13 mouse cellular contexts compared by ENCODE assay signal in genomic region chr16:31034051-31034450, GRCm38 (mm10). TPM values are rescaled to one million over a fixed set of nuclear protein-coding genes. Genes with fewer than 3 reads are reported as not detected.
DNase-seq lines count a peak whose midpoint lies in the region; ATAC-seq and TF ChIP-seq lines count a peak whose summit lies in the region.
"Had no signal": no experiment of that assay in that cellular context is flagged by ENCODE, and none has a peak within 500 bp of the region (broad histone marks: within the 10 kb centered on the region; RNA-seq: fewer than 3 reads in every experiment).

No protein-coding gene starts in this region.

- peaks cover 26% of the 10 kb centered on the region for H3K4me1 ChIP-seq in heart, postnatal 0 days (ENCODE audit: control insufficient read depth, insufficient read depth)
- peaks cover 27% of the 10 kb centered on the region for H3K4me1 ChIP-seq in heart, embryonic 11.5 days (ENCODE audit: control insufficient read depth, insufficient read depth, low read length)
- H3K4me1 ChIP-seq in embryonic facial prominence, embryonic 10.5 days, result peaks cover 45% of the 10 kb centered on the region
- peaks cover 21% of the 10 kb centered on the region for H3K4me1 ChIP-seq in midbrain, embryonic 13.5 days (replicated peaks)

- no peak for TF ChIP-seq EP300 in heart, postnatal 0 days (IDR thresholded peaks at IDR 0.05; ENCODE audit: low read depth)

- no peaks in the 10 kb centered on the region for H3K27me3 ChIP-seq in heart, postnatal 0 days (ENCODE audit: control insufficient read depth, insufficient read depth, low read length)
- H3K27me3 ChIP-seq in heart, embryonic 11.5 days (ENCODE audit: control insufficient read depth, insufficient read depth, low read length), result no peaks in the 10 kb centered on the region
- H3K27me3 ChIP-seq in embryonic facial prominence, embryonic 10.5 days (replicated peaks; ENCODE audit: low read depth, poor library complexity, severe bottlenecking), result no peaks in the 10 kb centered on the region
- no peaks in the 10 kb centered on the region for H3K27me3 ChIP-seq in midbrain, embryonic 13.5 days
- H3K27me3 ChIP-seq: CH12.LX, Patski had no signal

- H3K27ac ChIP-seq in heart, postnatal 0 days (ENCODE audit: low read depth), result 0 out of 2 replicates have a peak overlapping the region, but pooled peaks have one; percentile 9
- no peak overlapping the region for H3K27ac ChIP-seq in heart, embryonic 11.5 days (ENCODE audit: low read depth, low read length)
- H3K27ac ChIP-seq in embryonic facial prominence, embryonic 10.5 days (replicated peaks), result peak overlapping the region; percentile 51; the same call in 1 of the 2 replicates
- H3K27ac ChIP-seq in midbrain, embryonic 13.5 days, result peak overlapping the region; percentile 54; the same call in 1 of the 2 replicates
- H3K27ac ChIP-seq: limb, embryonic 10.5 days had no signal

- no peaks in the 10 kb centered on the region for H3K36me3 ChIP-seq in heart, postnatal 0 days (replicated peaks; ENCODE audit: control insufficient read depth, insufficient read depth, low read length)
- no peaks in the 10 kb centered on the region for H3K36me3 ChIP-seq in heart, embryonic 11.5 days (ENCODE audit: control insufficient read depth, insufficient read depth, low read length)
- H3K36me3 ChIP-seq in embryonic facial prominence, embryonic 10.5 days (replicated peaks), result no peaks in the 10 kb centered on the region
- H3K36me3 ChIP-seq in midbrain, embryonic 13.5 days, result no peaks in the 10 kb centered on the region
- H3K36me3 ChIP-seq: limb, embryonic 10.5 days had no signal

- no peak overlapping the region for H3K4me3 ChIP-seq in heart, postnatal 0 days (ENCODE audit: low read depth, low read length)
- no peak overlapping the region for H3K4me3 ChIP-seq in heart, embryonic 11.5 days (ENCODE audit: low read depth, low read length)
- no peak overlapping the region for H3K4me3 ChIP-seq in embryonic facial prominence, embryonic 10.5 days
- no peak overlapping the region for H3K4me3 ChIP-seq in midbrain, embryonic 13.5 days (replicated peaks)
- H3K4me3 ChIP-seq: limb, embryonic 10.5 days had no signal

- TF ChIP-seq CTCF in heart, postnatal 0 days (IDR thresholded peaks at IDR 0.05; ENCODE audit: low read depth), result no peak

- no peak for DNase-seq in heart, postnatal 0 days (ENCODE audit: low spot score)
- DNase-seq in embryo, embryonic 10 days (ENCODE audit: low spot score), result peak; percentile 49
- DNase-seq in embryonic facial prominence, embryonic 10.5 days (ENCODE audit: low spot score), result no peak
- DNase-seq in gastrocnemius, postnatal 36 days, result no peak
- DNase-seq in urinary bladder, adult 18-20 months (ENCODE audit: low spot score in 2 of 2), result no peak
- DNase-seq: adrenal gland, adult 2 months; lung, postnatal 36 days; right cerebral cortex, postnatal 4 days had no signal

- H3K9ac ChIP-seq in heart, postnatal 0 days (replicated peaks; ENCODE audit: low read depth, low read length), result no peak overlapping the region
- H3K9ac ChIP-seq in heart, embryonic 11.5 days (ENCODE audit: low read depth, low read length), result no peak overlapping the region
- H3K9ac ChIP-seq in midbrain, embryonic 13.5 days (replicated peaks), result no peak overlapping the region

- no peaks in the 10 kb centered on the region for H3K9me3 ChIP-seq in heart, postnatal 0 days (replicated peaks; ENCODE audit: control insufficient read depth, low read length)
- H3K9me3 ChIP-seq in heart, embryonic 11.5 days (replicated peaks; ENCODE audit: control insufficient read depth, low read length), result no peaks in the 10 kb centered on the region
- H3K9me3 ChIP-seq in embryonic facial prominence, embryonic 10.5 days, result no peaks in the 10 kb centered on the region
- H3K9me3 ChIP-seq in midbrain, embryonic 13.5 days, result 0 out of 2 replicates have a peak, but pooled peaks cover under 1% of the 10 kb centered on the region
- H3K9me3 ChIP-seq: limb, embryonic 10.5 days had no signal

- H3K4me2 ChIP-seq in heart, postnatal 0 days (ENCODE audit: low read depth, low read length), result no peak overlapping the region
- H3K4me2 ChIP-seq in heart, embryonic 11.5 days, result no peak overlapping the region
- H3K4me2 ChIP-seq in midbrain, embryonic 13.5 days (replicated peaks), result no peak overlapping the region

- intact Hi-C loops in gastrocnemius, postnatal 36 days (cut with DNase I), result no loop called here

- 74% methylated on average over 3 of the region's 3 CpGs for WGBS in heart, postnatal 0 days
- 81% methylated on average over 3 of the region's 3 CpGs for WGBS in heart, embryonic 11.5 days (ENCODE audit: insufficient replicate concordance)
- 60% methylated on average over 3 of the region's 3 CpGs for WGBS in embryonic facial prominence, embryonic 10.5 days
- WGBS in midbrain, embryonic 13.5 days, result 3% methylated on average over 3 of the region's 3 CpGs

- no peak for ATAC-seq in heart, postnatal 0 days (ENCODE audit: insufficient read depth, low read depth)
- ATAC-seq in heart, embryonic 11.5 days (replicated peaks; ENCODE audit: insufficient number of reproducible peaks, low FRiP score, low TSS enrichment), result no peak
- no peak for ATAC-seq in midbrain, embryonic 13.5 days
- ATAC-seq: Patski had no signal

RNA-seq across cellular contexts. Expression of gene Xxylt1, which starts 47.2 kb away (rescaled TPM):
- 13.4 and 16.2 TPM in 2 replicates for total RNA-seq in heart, postnatal 0 days (2014; rRNA removed; ENCODE audit: low replicate concordance)
- polyA plus RNA-seq in heart, postnatal 0 days (2015; fragmentation: Nextera tagmentation; extraction: Ambion mirVana), result 5.2 and 5.9 TPM in 2 replicates
- polyA plus RNA-seq in heart, embryonic 11.5 days (2014; fragmentation: Nextera tagmentation; extraction: Ambion mirVana), result 10.3 and 12.2 TPM in 2 replicates
- polyA plus RNA-seq in embryonic facial prominence, embryonic 10.5 days (2016; fragmentation: Nextera tagmentation; extraction: Ambion mirVana), result 14.5 and 16.3 TPM in 2 replicates
- polyA plus RNA-seq in midbrain, embryonic 13.5 days (2015; fragmentation: Nextera tagmentation; extraction: Ambion mirVana), result 8.5 and 8.8 TPM in 2 replicates
- total RNA-seq in gastrocnemius, postnatal 36 days (2021), result 1 to 10 TPM; 2.6 to 2.9 TPM
